Mouse (Mus musculus) MEL-GATA-1-ER (cell line): ENCODE results near the gene Tmem132d.

Experiments used
- DNase-seq: peaks from one replicate; pipeline ENCODE4 v3.0.0-alpha.2; 2012; ENCODE audit warnings: low read depth; ENCODE audit errors: extremely low read depth

Tmem132d gene

GRCm38 (mm10) chr5:128432916-128433315 is at the start of gene Tmem132d:
Gene Tmem132d (minus strand): TSS chr5:128433077.
- DNase-seq, result no peak

- no peak for DNase-seq
Observed at GRCm38 (mm10) chr5:128480816-128481215, 47.9 kb upstream of the Tmem132d start.

GRCm38 (mm10) chr5:128475372-128475771 is 42.5 kb upstream of the Tmem132d start:
- DNase-seq, result no peak

DNA sequence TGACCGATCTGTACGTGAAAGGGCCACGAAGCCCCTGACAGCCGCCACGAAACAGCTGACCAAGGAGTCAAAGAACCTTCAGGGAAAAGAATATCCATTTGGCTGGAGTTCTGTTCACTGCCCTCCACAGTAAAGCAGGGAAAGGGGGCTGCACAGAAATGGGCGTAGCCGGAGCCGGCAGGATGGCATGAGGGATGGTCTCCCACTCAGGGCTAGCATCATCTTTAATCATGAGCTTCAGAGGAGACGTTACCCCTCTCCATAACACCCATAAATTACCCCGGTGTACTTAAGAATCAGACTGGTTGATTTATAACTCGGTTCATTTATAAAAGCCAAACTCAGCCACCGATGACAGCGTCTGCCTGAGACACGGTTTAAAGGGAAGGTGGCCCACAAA is 36.9 kb upstream of the Tmem132d start:
- DNase-seq, result no peak

- no peak for DNase-seq
Observed at GRCm38 (mm10) chr5:128464514-128464913, 31.6 kb upstream of the Tmem132d start.

DNA sequence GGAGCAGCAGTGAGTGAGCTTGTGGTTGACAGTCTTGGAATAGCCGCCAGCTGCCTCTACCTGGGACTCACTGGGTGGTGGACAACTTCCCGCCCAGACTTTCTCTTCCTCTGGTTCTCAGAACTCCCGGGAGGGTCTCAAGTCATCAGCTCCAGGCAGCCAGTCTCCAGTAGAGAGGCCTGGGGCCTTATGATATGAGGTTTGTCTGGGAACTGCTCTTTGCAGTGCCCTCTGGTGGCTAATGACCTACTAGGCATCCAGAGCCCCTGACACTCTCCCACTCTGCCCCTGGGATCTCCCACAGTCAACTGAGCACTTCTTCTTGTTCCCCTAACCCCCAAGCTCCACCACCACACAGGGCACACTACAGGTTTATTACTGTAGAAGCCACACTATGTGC is 27.7 kb upstream of the Tmem132d start:
- DNase-seq, result no peak

- DNase-seq, result no peak
Observed at GRCm38 (mm10) chr5:128455732-128456131, 22.9 kb upstream of the Tmem132d start.

DNA sequence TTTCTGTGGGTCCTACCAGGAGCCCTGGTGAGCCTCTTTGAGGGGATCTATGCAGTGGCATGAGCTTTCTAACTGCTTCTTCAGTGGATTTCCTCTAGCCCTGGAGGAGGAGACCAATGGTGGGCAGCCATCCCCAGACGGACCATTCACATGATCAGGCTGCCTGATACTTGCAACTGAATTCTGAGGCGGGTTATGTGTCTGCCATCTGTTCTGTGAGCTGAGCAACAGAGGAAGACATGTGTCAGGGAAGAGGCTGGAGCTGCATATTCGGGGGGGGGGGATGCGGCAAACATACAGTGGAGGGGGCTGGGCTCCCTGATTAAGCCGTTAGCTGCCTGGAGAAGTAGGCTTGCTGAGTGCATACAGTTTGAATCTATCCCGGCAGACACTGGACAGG is 19.3 kb upstream of the Tmem132d start:
- no peak for DNase-seq

DNA sequence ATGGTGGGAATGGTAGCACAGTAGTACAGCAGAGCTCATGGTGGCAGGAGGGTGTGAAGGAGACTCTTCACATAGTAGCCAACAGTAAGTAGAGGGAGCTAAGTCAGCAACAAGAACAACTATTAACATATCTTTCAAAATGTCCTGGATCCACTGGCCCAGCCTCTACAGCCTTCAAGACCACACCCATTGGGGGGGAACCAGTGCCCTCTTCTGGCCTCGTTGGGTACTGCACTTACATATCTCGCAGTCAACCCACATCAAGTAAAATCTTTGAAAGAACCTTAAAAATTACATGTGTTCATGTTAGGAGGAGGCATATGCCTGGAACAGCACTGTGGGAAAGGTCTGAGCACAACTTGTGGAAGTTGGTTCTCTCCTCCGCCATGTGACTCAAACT is 17.9 kb upstream of the Tmem132d start:
- DNase-seq, result no peak

- no peak for DNase-seq
Observed at GRCm38 (mm10) chr5:128444876-128445275, 12.0 kb upstream of the Tmem132d start.

- no peak for DNase-seq
Observed at GRCm38 (mm10) chr5:128443848-128444247, 11.0 kb upstream of the Tmem132d start.

- DNase-seq, result no peak
Observed at GRCm38 (mm10) chr5:128441121-128441520, 8.2 kb upstream of the Tmem132d start.

- no peak for DNase-seq
Observed at GRCm38 (mm10) chr5:128439828-128440227, 7.0 kb upstream of the Tmem132d start.

DNA sequence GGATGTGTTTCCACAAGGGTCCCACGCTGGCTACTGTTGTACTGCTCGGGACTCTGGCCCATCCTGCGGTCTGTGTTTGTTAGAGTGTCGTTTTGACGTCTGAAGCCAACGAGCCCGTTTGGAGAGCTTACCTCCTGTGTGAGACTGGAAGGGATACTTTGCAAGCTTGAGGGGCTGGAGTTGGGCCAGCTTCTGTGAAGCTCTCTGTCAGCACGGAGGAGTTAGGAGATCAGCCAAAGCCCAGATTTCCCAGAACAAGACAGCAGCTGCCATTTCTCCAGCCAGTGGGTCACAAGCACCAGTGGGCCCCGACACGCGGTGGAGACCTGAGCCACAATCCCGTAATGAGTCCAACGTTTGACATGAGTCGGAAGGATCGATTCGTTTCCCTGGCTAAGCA is 5.2 kb upstream of the Tmem132d start:
- no peak for DNase-seq

- no peak for DNase-seq
Observed at GRCm38 (mm10) chr5:128436909-128437308, 4.0 kb upstream of the Tmem132d start.

DNA sequence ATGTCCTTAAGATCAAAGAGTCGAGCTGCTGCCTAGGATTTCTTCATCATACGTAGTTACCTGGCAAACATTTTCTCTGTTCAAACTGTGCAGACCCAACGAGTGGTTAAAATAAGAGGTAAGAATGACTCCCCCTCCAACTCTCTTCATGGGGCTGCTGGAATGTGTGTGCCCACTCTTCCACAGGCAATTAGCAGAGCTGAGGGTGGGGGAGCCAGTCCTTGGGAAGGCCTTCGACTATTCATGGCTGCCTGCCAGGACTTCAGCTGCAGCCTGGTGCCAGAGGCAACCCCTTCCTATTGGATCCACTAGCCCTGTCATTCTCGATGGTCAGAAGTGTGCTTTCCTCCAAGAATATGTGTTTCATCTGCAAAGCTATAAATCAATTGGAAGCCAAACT is 2.8 kb upstream of the Tmem132d start:
- DNase-seq, result no peak

DNA sequence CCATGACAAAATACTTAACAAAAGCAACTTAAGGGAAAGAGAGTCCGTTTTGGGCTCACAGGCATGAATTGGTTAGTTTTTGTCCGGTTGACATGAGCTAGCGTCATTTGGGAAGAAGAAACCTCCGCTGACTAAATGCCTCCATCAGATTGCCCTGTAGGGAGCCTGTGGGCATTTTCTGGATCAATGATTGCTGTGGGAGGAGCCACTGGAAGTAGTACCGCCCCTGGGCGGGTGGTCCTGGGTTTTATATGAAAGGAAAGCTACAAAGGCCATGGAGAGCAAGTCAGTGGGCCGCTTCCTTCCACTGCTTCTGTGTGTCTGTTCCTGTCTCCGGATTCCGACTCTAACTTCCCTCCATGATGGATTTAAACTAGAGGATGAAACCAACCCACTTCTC is 909 bp upstream of the Tmem132d start:
- no peak for DNase-seq

- DNase-seq, result no peak
Observed at GRCm38 (mm10) chr5:128432422-128432821, 455 bp downstream of the Tmem132d start.

DNA sequence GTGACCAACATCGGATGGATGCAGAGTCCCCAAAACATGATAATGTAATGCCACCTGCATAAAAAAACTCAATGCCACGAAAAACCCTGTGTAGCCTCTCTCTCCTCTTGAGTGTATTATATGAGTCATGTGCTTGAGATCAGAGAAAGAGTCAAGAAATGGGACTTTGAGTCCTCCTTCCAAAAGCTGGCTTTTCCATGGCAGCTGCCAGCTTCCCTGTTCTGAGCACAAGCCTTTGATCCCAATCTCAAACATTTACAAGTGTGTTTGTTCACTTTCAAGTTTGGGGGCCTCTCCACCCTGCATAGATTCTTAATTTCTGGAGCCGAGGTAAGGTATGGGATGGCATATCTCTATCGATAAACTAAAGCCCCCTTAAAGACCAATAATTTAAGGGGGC is 8.2 kb downstream of the Tmem132d start:
- DNase-seq, result no peak

- no peak for DNase-seq
Observed at GRCm38 (mm10) chr5:128424213-128424612, 8.7 kb downstream of the Tmem132d start.

DNA sequence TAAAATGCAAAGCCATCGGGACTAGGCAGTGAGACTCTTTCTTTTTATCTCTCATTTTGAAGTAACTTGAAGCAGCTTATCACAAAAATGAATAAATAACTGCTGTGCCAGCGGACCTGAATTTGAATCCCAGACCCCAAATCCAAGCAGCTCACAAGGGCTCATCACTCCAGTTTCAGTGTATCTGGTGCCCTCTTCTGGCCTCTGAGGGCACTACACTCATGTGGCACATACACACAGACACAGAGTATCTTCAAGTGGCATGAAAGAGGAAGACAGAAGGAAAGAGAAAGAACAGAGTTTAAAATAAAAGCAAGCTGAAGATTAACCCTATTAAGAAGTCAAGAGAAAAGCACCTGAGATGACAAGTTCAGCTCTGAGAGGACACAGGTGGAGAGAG is 10.8 kb downstream of the Tmem132d start:
- DNase-seq, result no peak

GRCm38 (mm10) chr5:128418149-128418710 is 14.6 kb downstream of the Tmem132d start:
- DNase-seq, result no peak

- no peak for DNase-seq
Observed at GRCm38 (mm10) chr5:128414056-128414455, 18.8 kb downstream of the Tmem132d start.

DNA sequence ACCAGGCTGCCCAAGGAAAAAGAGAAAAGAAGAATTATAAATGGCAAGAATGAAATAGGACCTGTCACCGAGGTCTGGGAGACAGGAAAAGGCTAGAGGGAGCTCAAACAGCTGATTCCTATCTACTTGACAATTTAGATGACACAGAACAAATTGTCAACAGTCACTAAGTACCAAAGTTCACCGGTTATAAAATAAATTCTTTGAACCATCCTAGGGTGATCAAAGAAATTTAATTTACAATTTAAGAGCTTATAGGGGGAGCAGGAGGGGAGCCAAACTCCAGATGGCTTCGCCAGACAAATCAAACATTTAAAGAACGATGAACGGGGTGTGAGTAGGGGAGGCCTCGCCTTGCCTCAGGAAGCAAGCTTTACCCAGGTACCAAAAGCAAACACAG is 20.6 kb downstream of the Tmem132d start:
- no peak for DNase-seq
